Mouse (Mus musculus) gonadal fat pad, adult 2 months (tissue): ENCODE measurements around the gene Wdr59. TPM values are rescaled to one million over a fixed set of nuclear protein-coding genes. Genes with fewer than 3 reads are reported as not detected.
"Not testable (repeated sequence)": the region's sequence is repeated elsewhere in the genome, so short reads cannot be mapped to it uniquely, and the experiment has no call there.

Experiments
- DNase-seq: peaks from one replicate; pipeline ENCODE4 v3.0.0-alpha.2; 2012; ENCODE audit warnings: low read depth
- polyA plus RNA-seq: library from polyadenylated mRNA; depleted of rRNA; stranded (reverse); fragments of >200 nt; gene quantifications from 2 replicates; pipeline ENCODE4 v1.2.3, GENCODE M21; 2012

Gene Wdr59
- polyA plus RNA-seq, 1 experiment, result 14.0 TPM

GRCm38 (mm10) chr8:111537765-111538158 lies 15.9 kb upstream of the Wdr59 start:
- no peak for DNase-seq

- no peak for DNase-seq
These were observed 15.3 kb upstream of the Wdr59 start for GRCm38 (mm10) chr8:111536978-111537764.

- DNase-seq, result no peak
These were observed 14.4 kb upstream of the Wdr59 start, which contains the start of gene Znrf1 for GRCm38 (mm10) chr8:111536031-111536977. Gene Znrf1 (plus strand): TSS chr8:111536097.

- DNase-seq, result no peak
These were observed 13.6 kb upstream of the Wdr59 start for GRCm38 (mm10) chr8:111535491-111535890.

GRCm38 (mm10) chr8:111533503-111533902 lies 11.6 kb upstream of the Wdr59 start:
- no peak for DNase-seq

GRCm38 (mm10) chr8:111531621-111532020 lies 9.7 kb upstream of the Wdr59 start:
- DNase-seq, result no peak

GRCm38 (mm10) chr8:111531191-111531590 lies 9.3 kb upstream of the Wdr59 start:
- no peak for DNase-seq

- no peak for DNase-seq
These were observed 6.2 kb upstream of the Wdr59 start for GRCm38 (mm10) chr8:111528071-111528470.

GRCm38 (mm10) chr8:111527149-111527548 lies 5.3 kb upstream of the Wdr59 start:
- DNase-seq, result no peak

GRCm38 (mm10) chr8:111526403-111527024 lies 4.6 kb upstream of the Wdr59 start:
- DNase-seq, result no peak

- DNase-seq, result no peak
These were observed 4.4 kb downstream of the Wdr59 start for GRCm38 (mm10) chr8:111517466-111517865.

- no peak for DNase-seq
These were observed 5.3 kb downstream of the Wdr59 start for GRCm38 (mm10) chr8:111516451-111517035.

- no peak for DNase-seq
These were observed 8.4 kb downstream of the Wdr59 start for GRCm38 (mm10) chr8:111513446-111513845.

- DNase-seq, result no peak
These were observed 9.0 kb downstream of the Wdr59 start for GRCm38 (mm10) chr8:111512941-111513340.

- no peak for DNase-seq
These were observed 11.5 kb downstream of the Wdr59 start for GRCm38 (mm10) chr8:111510401-111510800.

- no peak for DNase-seq
These were observed 12.6 kb downstream of the Wdr59 start for GRCm38 (mm10) chr8:111509278-111509677.

GRCm38 (mm10) chr8:111508566-111508965 lies 13.3 kb downstream of the Wdr59 start:
- DNase-seq, result no peak

GRCm38 (mm10) chr8:111501724-111502464 lies 20.0 kb downstream of the Wdr59 start:
- DNase-seq, result no peak

- DNase-seq, result not testable (repeated sequence)
These were observed 23.6 kb downstream of the Wdr59 start for GRCm38 (mm10) chr8:111498249-111498648.

- no peak for DNase-seq
These were observed 25.6 kb downstream of the Wdr59 start for GRCm38 (mm10) chr8:111496326-111496725.

- no peak for DNase-seq
These were observed 28.7 kb downstream of the Wdr59 start for GRCm38 (mm10) chr8:111493176-111493575.
